Mouse (Mus musculus): ENCODE measurements around the gene Acadvl.
A peak's percentile ranks its signal among the peaks of the same experiment; 100 is the strongest.
"Not testable (repeated sequence)": the region's sequence is repeated elsewhere in the genome, so short reads cannot be mapped to it uniquely, and the experiment has no call there.

The Acadvl gene

DNA sequence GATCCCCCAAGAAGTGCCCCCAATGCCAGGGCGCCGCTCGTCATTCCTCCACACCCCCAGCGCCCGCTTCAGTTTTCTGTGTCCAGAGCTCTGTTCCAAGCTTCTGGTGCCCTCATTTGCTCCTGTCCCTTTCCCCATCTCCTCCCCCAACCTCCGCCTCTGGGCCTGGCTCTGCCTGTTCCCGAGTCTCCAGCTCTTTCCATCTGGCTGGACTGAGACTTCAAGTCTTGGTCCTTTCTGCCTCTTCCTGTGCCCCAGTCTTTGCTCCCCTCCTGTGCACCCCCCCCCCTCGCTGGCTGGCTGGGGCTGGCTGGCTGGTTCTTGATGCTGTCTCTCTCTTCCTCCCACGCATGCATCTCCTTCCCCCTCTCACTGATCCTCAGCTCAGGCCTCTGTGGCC is 12.2 kb upstream of the Acadvl start:
- no peak for DNase-seq (ENCODE audit: low spot score)

GRCm38 (mm10) chr11:70026689-70027088 is 11.5 kb upstream of the Acadvl start:
- DNase-seq (ENCODE audit: low spot score), result no peak

- DNase-seq (ENCODE audit: low spot score), result no peak
Observed at GRCm38 (mm10) chr11:70024151-70024514, 8.9 kb upstream of the Acadvl start.

GRCm38 (mm10) chr11:70023481-70024150 is 8.4 kb upstream of the Acadvl start:
- DNase-seq (ENCODE audit: low spot score), result no peak

DNA sequence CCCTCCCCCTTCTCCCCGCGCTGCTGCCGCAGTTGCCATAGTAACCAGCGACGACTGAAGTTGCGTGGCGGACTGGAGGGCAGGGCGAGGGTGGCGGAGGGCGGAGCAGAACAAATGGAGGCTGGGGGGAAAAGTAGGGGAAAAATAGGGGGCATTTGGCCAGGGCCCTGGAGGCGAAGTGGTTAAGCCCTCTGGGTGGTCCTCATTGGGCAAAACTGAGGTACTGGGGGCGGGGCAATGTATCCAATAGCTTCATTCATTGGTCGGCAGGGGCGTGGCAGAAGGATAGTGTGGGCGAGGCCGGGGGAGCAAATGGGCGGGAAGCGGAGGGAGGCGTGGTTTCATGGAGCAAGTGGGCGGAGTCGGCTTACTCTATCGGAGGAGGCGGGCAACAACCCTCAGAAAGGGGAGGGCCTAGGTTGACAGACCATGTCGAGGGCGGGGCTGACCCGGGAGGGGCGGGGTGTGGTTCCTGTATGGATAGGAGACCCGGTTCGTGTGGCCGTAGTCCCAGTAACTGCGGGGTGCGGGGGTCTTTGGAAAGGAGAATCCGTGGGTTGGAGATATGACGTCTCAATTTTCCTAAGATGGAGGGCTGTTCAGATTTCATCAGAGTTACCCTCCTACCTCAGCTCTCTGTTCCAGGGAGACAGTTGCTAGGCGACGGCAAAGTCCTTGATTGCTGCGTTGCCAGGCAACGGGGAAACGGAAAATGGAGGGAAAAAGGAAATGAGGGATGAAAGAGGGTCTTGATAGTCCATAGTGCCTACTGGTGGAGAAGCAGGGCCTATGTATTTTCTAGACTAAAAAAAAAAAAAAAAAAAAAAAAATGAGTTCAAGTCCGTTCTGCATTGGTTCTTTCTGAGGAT is 6.3 kb upstream of the Acadvl start:
- DNase-seq (ENCODE audit: low spot score), result peak; percentile 98

GRCm38 (mm10) chr11:70020731-70021263 is 5.6 kb upstream of the Acadvl start:
- peak; percentile 69 for DNase-seq (ENCODE audit: low spot score)

- no peak for DNase-seq (ENCODE audit: low spot score)
Observed at GRCm38 (mm10) chr11:70020022-70020631, 4.9 kb upstream of the Acadvl start.

DNA sequence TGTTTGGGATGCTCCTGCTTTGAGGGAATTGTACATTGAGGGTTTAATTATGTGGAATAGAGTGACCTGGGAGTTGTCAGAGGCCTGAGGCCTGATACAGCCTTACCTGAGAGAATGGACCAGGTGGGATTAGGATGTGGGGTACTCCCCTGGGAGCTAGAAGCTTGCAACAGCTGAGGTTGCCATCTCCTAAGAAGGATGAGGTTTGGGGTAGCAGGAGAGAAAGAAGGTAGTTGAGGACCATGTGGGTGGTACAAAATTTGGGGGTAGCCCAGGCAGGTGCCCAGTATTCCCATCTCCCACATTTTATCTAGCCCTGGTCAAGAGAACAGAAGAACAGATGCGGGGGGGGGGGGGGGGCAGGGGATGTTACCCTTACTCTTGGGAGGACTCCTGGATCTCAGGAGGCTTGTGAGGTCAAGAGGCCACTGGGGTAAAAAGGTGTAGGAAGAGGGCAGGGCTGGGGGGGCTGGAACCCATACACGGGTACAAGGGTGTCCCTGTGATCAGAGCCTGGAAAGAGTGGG is 4.3 kb upstream of the Acadvl start:
- DNase-seq (ENCODE audit: low spot score), result no peak

DNA sequence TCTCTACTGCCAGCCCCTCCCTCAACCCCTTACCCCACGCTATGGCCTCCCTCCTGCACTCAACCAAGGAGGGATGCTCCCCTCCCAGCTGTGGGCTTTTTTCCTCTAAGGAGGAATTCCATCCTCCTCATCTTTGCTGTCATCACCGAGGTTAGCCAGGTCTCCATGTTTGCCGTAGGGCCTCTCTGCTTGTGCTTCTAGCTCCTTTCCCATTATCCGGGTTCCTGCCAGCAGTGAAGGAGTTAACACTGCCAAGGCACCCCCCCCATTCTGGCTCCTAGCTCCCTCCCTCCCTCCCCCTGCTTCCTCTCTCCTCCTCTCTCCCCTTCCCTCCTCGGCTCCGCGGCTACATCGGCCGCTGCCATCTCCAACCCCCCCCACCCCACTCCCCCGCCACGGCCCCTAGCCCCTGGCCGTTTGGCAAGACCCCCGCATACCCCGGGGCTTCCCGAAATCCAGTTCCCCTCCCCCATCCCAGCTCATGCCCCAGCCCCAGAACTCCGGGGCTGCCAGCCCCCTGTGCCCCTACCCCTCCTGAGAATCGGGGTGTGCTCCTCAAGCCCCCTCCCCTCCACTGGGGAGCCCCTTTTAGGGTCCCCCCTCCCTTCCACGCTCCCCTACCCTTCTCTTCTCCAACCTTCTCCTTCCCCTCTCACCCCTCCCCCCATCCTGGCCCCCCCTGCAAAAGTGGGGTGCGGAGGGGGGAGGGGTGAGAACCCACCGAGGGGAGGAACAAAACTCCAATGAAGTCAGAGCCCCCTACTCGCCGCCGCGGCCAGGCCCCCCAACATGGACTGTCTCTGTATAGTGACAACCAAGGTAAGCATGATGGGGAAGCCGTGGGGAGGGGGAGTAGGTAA is 3.1 kb upstream of the Acadvl start:
- no peak for DNase-seq (ENCODE audit: low spot score)

DNA sequence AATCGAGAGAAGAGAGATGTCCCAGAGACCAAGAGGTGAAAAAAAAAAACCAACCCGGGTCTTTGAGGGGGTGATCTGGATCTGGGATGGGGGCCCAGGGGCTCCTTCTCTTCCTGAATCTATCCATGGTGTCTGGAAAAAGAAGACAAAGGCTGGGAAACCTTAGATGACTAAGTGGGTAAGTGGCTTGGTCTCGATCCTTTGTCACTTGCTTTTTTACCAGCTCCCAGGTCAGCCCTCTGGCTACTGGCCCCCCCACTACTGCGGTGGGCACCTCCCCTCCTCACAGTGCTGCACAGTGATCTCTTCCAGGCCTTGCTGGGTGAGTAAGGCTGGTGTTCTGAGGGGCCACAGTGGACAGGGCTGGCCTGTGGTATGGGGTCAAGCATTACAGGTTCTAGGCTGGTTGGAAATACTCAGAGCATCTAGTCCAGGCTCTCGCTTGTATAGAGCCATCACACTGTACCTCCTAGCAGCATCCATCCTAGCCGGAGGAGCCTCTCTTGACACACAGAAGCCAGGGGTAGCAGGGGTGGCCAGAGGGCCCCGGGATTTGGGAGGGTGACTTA is 2.1 kb upstream of the Acadvl start:
- no peak for DNase-seq (ENCODE audit: low spot score)

GRCm38 (mm10) chr11:70016669-70017068 is 1.5 kb upstream of the Acadvl start, which contains the start of gene Dlg4:
TSS of gene Dlg4 (plus strand) at chr11:70016942.
- no peak for DNase-seq (ENCODE audit: low spot score)

DNA sequence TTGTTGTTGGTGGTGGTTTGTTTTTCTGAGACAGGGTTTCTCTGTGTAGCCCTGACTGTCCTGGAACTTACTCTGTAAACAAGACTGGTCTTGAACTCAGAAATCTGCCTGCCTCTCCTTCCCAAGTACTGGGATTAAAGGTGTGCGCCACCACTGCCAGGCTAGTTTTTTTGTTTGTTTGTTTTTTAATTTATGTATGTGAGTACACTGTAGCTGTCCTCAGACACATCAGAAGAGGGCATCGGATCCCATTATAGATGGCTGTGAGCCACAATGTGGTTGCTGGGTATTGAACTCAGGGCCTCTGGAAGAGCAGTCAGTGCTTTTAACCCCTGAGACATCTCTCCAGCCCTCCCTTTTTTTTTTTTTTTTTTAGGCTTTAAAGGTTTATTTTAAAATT is 966 bp upstream of the Acadvl start:
- DNase-seq (ENCODE audit: low spot score), result not testable (repeated sequence)

- no peak for DNase-seq (ENCODE audit: low spot score)
Observed at GRCm38 (mm10) chr11:70015677-70016076, 466 bp upstream of the Acadvl start.

GRCm38 (mm10) chr11:70014051-70014450 is 1.2 kb downstream of the Acadvl start:
- DNase-seq (ENCODE audit: low spot score), result no peak

- DNase-seq (ENCODE audit: low spot score), result no peak
Observed at GRCm38 (mm10) chr11:70013408-70013807, 1.8 kb downstream of the Acadvl start.

- no peak for DNase-seq (ENCODE audit: low spot score)
Observed at GRCm38 (mm10) chr11:70012931-70013330, 2.3 kb downstream of the Acadvl start.

GRCm38 (mm10) chr11:70010961-70011360 is 4.2 kb downstream of the Acadvl start:
- DNase-seq (ENCODE audit: low spot score), result no peak

DNA sequence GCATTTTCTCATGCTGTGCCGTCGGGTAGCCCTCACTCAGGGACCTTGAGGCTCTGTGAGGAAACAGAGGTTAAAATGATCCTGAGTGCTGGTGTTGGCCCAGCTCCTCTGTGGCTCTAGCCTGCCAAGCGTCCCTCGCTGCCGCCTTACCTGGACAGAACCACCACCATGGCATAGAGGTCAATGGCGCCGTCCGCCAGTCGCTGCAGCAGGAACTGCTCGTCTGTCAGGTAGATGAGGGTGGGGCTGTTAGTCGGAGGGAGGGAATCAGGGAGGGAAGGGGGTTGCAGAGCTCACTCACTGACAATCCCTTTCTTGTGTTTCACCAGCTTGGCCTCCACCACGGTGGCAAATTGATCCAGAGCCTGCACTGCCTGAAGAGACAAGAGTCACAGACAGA is 4.7 kb downstream of the Acadvl start:
- DNase-seq (ENCODE audit: low spot score), result no peak

GRCm38 (mm10) chr11:70010033-70010432 is 5.2 kb downstream of the Acadvl start:
- no peak for DNase-seq (ENCODE audit: low spot score)

DNA sequence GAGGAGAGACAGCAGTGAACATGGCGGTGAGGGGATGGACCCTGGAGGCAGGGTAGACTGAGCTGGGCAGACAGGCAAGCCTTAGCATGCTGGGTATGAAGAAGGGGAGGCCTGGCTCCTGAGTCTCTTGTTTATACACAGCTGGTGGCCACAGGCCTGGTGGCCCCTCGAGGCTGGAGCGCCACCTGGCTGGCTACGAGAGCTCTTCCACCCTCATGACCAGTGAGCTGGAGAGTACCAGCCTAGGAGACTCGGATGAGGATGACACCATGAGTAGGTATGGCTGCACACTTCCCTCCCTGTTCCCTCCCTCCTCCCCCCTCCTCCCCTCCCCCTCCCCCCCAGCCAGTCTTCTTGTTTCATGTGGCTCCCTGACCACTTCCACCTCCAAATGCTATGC is 9.7 kb downstream of the Acadvl start:
- DNase-seq (ENCODE audit: low spot score), result no peak

GRCm38 (mm10) chr11:70002471-70002870 is 12.7 kb downstream of the Acadvl start:
- DNase-seq (ENCODE audit: low spot score), result no peak

Data from c-Kit-positive CD71-positive TER-119-positive erythroid progenitor cells, embryonic 14.5 days (primary cell).